Mouse (Mus musculus): ENCODE data around the gene Hoxa2.

- TF ChIP-seq CTCF (IDR thresholded peaks at IDR 0.05; ENCODE audit: insufficient read depth, low read length) = no peak
- no peak for TF ChIP-seq POLR2A (IDR thresholded peaks at IDR 0.05; ENCODE audit: borderline replicate concordance, extremely low read depth, low read depth, low read length)
Observed at GRCm38 (mm10) chr6:52178918-52179665, 14.5 kb upstream of the Hoxa2 start.

All from lung, adult 2 months (tissue).